Mouse (Mus musculus) liver, adult 2 months (tissue): ENCODE measurements at regions not wholly inside any gene's neighbourhood (a gene's known extent, or its start where the extent isn't known, plus 50 kb on each side); places are given as distances from the start of the nearest gene placed in this dataset.

Experiments
- DNase-seq: peaks from one replicate; pipeline ENCODE4 v3.0.0-alpha.2; 2011; ENCODE audit warnings: low read depth, low spot score; ENCODE audit errors: extremely low read depth
- H3K27ac ChIP-seq: fragments of 200-500 bp; replicated peaks from 2 replicates; pipeline ENCODE4 v1.5.1; 2012; ENCODE audit warnings: low read depth, mild to moderate bottlenecking, control low read depth, inconsistent platforms, low read length; ENCODE audit not compliant: insufficient read depth
- H3K27me3 ChIP-seq: fragments of 200-500 bp; 2 replicates; pipeline ENCODE4 v1.6.1; 2012; ENCODE audit warnings: mild to moderate bottlenecking, moderate library complexity, low read length, inconsistent platforms; ENCODE audit not compliant: control insufficient read depth, insufficient read depth
- H3K36me3 ChIP-seq: fragments of 200-500 bp; 2 replicates; pipeline ENCODE4 v1.6.1; 2012; ENCODE audit warnings: low read length, inconsistent platforms; ENCODE audit not compliant: control insufficient read depth, insufficient read depth
- H3K4me1 ChIP-seq: fragments of 200-500 bp; 2 replicates; pipeline ENCODE4 v1.6.1; 2011; ENCODE audit warnings: low read length; ENCODE audit not compliant: control insufficient read depth, insufficient read depth
- H3K4me3 ChIP-seq: fragments of 200-500 bp; 2 replicates; pipeline ENCODE4 v1.5.1; 2011; ENCODE audit warnings: low read depth, mild to moderate bottlenecking, control low read depth, low read length, moderate library complexity; ENCODE audit not compliant: insufficient read depth
- H3K79me2 ChIP-seq: fragments of 200-500 bp; 2 replicates; pipeline ENCODE4 v1.6.1; 2012; ENCODE audit warnings: inconsistent platforms, mild to moderate bottlenecking, low read length, moderate library complexity; ENCODE audit not compliant: control insufficient read depth, insufficient read depth
- H3K9ac ChIP-seq: fragments of 200-500 bp; 2 replicates; pipeline ENCODE4 v1.6.1; 2012; ENCODE audit warnings: low read depth, mild to moderate bottlenecking, control low read depth, inconsistent platforms, low read length
- CTCF ChIP-seq: fragments of 200-500 bp; IDR thresholded peaks from 2 replicates; pipeline ENCODE4 v1.5.1; 2011; ENCODE audit warnings: low read depth, low read length, control low read depth
- POLR2A ChIP-seq: fragments of 200-500 bp; IDR thresholded peaks from 2 replicates; pipeline ENCODE4 v1.6.1; 2011; ENCODE audit warnings: low read length, control low read depth; ENCODE audit not compliant: insufficient read depth; ENCODE audit errors: extremely low read depth
- WGBS: fragments of 180-500 bp; shearing (Covaris S2); methylation state at CpG from one replicate; pipeline ENCODE4 v1.1.7; 2018; 5-methylcytosine and 5-hydroxymethylcytosine counted together

DNA sequence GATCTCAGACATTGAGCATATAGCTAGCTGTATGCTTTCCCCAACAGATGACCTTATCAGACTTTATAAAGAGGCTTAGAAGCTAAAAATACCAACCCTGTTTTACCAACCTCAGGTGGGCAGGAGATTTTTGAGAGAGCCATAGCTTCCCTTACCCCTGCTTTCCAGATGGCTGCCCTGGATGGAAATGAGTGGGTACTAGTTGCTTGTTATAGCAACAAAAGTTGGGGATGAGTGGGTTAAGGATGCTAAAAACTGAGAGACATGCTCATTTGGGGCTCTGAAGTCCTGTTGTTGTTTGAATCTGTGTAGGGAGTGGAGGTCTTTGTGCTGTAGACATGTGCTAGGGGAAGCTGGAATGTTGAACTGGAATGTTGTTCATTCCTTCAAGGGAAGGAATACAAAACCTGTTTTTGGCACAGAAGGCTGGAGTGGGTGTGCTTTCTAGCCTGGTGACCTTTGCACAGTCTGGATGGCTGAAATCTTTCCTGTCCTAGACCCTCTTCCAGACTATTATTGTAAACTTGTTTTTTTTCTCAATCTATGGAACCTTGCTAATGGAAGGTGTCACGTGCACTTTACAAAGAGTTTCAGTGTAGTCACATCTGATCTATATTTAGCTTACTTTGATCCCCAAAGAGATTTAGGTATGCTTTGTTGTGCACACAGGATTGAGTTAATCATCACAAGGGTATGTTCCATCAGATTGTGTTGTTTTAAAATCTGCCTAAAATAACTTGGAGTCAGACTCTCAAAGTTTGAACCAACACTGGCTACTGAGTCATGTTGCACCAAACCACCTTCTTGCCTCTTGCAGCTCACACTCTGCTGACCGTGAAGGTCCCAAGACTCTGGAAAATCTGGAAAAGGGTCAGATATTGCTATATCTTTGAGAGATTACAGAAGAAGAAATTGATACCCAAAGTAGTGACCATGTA, 138.1 kb upstream of the Slc30a5 start:
- Histone ChIP-seq H3K4me3 (no peak overlapping the region), H3K27ac (no peak overlapping the region), H3K79me2 (no peaks in the 10 kb centered on the region), H3K27me3 (no peaks in the 10 kb centered on the region), H3K36me3 (no peaks in the 10 kb centered on the region), H3K9ac (no peak overlapping the region), H3K4me1 (no peaks in the 10 kb centered on the region)
- WGBS, result 77% methylated on average over 2 of the region's 2 CpGs
- TF ChIP-seq CTCF (no peak), POLR2A (no peak)
- DNase-seq, result no peak

- H3K79me2 ChIP-seq, result no peaks in the 10 kb centered on the region
- no peaks in the 10 kb centered on the region for H3K36me3 ChIP-seq
- WGBS, result 68% methylated on average over 4 of the region's 4 CpGs
- peak; percentile 69 for DNase-seq
- peaks cover 2% of the 10 kb centered on the region; the same call in 1 of the 2 replicates for H3K4me1 ChIP-seq
- H3K27ac ChIP-seq, result no peak overlapping the region
- H3K9ac ChIP-seq, result no peak overlapping the region
- H3K27me3 ChIP-seq, result no peaks in the 10 kb centered on the region
- no peak for TF ChIP-seq POLR2A
- no peak for TF ChIP-seq CTCF
- no peak overlapping the region for H3K4me3 ChIP-seq
Measured at GRCm38 (mm10) chr13:100962811-100963540, 129.7 kb upstream of the Slc30a5 start.

- Histone ChIP-seq H3K4me1 (no peaks in the 10 kb centered on the region), H3K27ac (no peak overlapping the region), H3K4me3 (no peak overlapping the region), H3K27me3 (no peaks in the 10 kb centered on the region), H3K9ac (no peak overlapping the region), H3K36me3 (no peaks in the 10 kb centered on the region), H3K79me2 (no peaks in the 10 kb centered on the region)
- 77% methylated on average over 8 of the region's 8 CpGs for WGBS
- no peak for DNase-seq
- no peak for TF ChIP-seq CTCF
- TF ChIP-seq POLR2A, result no peak
Measured at GRCm38 (mm10) chr13:100954598-100955251, 121.5 kb upstream of the Slc30a5 start.

GRCm38 (mm10) chr13:100954106-100954505, 120.9 kb upstream of the Slc30a5 start:
- Histone ChIP-seq H3K4me1 (no peaks in the 10 kb centered on the region), H3K27ac (no peak overlapping the region), H3K79me2 (no peaks in the 10 kb centered on the region), H3K36me3 (no peaks in the 10 kb centered on the region), H3K27me3 (no peaks in the 10 kb centered on the region), H3K4me3 (no peak overlapping the region), H3K9ac (no peak overlapping the region)
- TF ChIP-seq POLR2A (no peak), CTCF (no peak)
- DNase-seq, result no peak
- WGBS, result 78% methylated on average over 1 of the region's 1 CpGs

- WGBS, result 87% methylated on average over 1 of the region's 1 CpGs
- H3K79me2 ChIP-seq, result no peaks in the 10 kb centered on the region
- no peak for TF ChIP-seq POLR2A
- no peak for TF ChIP-seq CTCF
Measured at GRCm38 (mm10) chr13:100951185-100951508, 117.9 kb upstream of the Slc30a5 start.

More at GRCm38 (mm10) chr13:100951185-100951508, 117.9 kb upstream of the Slc30a5 start:
- Histone ChIP-seq H3K4me1 (no peaks in the 10 kb centered on the region), H3K9ac (no peak overlapping the region), H3K36me3 (no peaks in the 10 kb centered on the region), H3K27me3 (no peaks in the 10 kb centered on the region), H3K4me3 (no peak overlapping the region), H3K27ac (no peak overlapping the region)
- no peak for DNase-seq
